Mouse (Mus musculus) neutrophil, adult 65 days (primary cell): Measurements from ENCODE around the gene Vwa3b. TPM values are rescaled to one million over a fixed set of nuclear protein-coding genes. Genes with fewer than 3 reads are reported as not detected.

Experiments
- total RNA-seq: library from RNA; stranded (reverse); gene quantifications from 2 replicates; pipeline ENCODE4 v1.2.4, GENCODE M21; 2023

The Vwa3b gene
- not detected in 2 replicates for total RNA-seq

DNA sequence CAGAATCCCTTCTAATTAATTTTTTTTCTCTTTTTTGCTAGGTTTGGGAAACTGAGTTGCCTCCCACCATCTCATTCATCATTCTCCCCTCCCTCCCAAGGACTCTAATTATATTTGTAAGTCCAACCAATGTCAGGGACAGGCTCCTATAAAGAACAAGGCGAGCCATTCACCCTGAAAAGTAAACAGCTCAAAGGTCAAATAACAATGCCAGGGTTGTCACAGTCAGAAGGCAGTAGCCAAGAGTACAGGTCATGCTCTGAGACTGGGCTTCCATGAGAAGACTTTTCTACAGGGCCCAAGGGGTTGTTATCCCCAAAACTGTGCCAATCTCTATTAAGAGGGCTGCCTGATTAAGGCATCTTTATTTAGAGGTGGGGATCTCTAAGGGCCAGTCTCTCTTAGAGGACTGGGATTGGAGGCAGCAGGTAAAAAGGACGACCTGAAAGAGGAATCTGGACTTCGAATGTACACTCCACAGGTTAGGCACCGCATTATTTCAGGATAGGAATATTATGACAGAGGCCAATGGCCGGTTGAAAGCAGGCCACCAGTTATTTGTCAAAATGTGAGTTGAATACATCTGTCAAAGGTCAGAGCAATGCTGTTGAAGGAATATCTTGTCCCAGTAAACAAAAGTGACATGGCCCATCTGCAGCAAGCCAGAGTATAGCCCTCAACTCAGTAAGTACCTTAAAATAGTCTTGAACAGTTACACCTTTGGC is at the start of gene Vwa3b:
Gene Vwa3b (plus strand): TSS at position 635 of the 725 bp plus-strand sequence.

DNA sequence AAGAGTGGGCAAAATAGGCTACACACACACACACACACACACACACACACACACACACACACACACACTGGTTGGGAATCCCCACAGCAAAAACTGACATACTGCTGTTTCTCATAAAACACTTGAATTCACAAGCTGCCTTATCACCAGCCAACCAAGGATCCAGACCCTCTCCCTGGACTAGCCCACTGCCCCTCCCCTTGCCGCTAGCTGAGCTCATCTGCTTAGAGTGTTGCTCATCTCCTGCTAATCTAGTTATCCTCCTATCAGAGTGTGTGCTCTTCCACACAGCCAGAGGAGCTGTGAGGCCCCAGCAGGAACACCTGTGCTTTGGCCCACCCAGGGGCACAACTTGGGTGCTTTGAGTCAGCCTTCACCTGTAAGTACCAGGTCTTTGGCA is 187.7 kb downstream of the Vwa3b start, which contains the start of gene Cnga3:
Gene Cnga3 (plus strand): TSS at position 291 of the 400 bp plus-strand sequence.

Other genes starting within 250 kb of the Vwa3b start
- gene Tmem131, start 82.9 kb upstream of the Vwa3b start, total RNA-seq: 64.6 and 66.1 TPM in 2 replicates
- 0.11 TPM in 1 of 2 replicates, not detected in the other for gene Cnga3, start 187.8 kb downstream of the Vwa3b start, total RNA-seq